Mouse (Mus musculus) kidney, adult 9 months (tissue): ENCODE measurements around the gene Cd247.

Experiments
- DNase-seq: peaks from one replicate; pipeline ENCODE4 v3.0.0; 2022

Gene Cd247

DNA sequence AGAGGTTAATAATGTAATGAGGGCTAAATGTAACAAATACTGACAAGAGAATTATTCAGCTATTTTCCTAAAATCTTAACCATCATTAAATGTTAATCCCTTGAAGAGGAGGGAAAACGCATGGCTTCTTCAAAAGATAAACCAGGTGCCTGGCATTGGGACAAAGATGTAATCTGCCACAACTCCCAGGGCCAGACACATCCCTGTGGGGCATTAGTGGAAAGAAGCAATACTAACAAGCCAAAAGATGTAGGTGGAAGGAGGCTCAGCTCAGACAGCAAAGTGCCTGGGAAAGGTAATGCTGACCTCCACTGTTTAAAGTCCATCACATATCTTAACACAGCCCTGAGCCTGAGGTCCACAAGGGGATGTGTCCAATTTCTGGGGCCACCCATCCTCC lies 134.0 kb downstream of the Cd247 start:
- no peak for DNase-seq

GRCm38 (mm10) chr1:165925207-165925606 lies 136.7 kb downstream of the Cd247 start:
- no peak for DNase-seq
